Mouse (Mus musculus): ENCODE results near the gene Grm6. TPM values are rescaled to one million over a fixed set of nuclear protein-coding genes. Genes with fewer than 3 reads are reported as not detected.

The Grm6 gene
- not detected for polyA plus RNA-seq (2014; fragmentation: Illumina TruSeq; extraction: RNeasy Lipid Tissue Mini Kit (QIAGEN cat#74804); ENCODE audit: low read depth, low replicate concordance)

DNA sequence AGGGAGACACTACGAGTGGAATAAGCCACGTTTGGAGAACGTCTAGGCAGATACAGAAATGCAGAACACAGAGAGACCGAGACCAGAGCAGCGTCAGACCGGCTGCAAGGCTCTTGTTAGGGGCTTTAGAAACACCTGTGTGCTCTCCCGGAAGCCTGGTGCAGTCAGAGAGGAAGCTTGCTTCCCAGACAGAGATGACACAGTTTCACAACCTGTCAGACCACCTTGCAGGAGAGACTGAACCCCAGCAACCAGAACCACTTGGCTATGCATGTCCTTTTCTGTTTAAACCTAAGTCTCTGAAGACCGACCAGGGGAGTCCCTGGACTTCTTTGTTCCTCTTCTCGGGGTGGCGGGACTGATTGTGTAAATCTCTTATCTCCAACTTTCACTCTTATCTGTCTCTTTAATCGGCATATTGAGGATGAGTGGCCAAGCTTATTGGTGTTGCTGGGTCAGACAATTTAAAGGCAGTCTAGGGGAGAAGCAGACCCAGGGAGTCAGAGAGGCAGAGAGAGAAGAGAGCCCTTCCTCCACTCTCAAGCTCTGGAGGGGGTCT is at the start of gene Grm6:
Grm6 (plus strand) TSS at position 509 of the 559 bp plus-strand sequence.

DNA sequence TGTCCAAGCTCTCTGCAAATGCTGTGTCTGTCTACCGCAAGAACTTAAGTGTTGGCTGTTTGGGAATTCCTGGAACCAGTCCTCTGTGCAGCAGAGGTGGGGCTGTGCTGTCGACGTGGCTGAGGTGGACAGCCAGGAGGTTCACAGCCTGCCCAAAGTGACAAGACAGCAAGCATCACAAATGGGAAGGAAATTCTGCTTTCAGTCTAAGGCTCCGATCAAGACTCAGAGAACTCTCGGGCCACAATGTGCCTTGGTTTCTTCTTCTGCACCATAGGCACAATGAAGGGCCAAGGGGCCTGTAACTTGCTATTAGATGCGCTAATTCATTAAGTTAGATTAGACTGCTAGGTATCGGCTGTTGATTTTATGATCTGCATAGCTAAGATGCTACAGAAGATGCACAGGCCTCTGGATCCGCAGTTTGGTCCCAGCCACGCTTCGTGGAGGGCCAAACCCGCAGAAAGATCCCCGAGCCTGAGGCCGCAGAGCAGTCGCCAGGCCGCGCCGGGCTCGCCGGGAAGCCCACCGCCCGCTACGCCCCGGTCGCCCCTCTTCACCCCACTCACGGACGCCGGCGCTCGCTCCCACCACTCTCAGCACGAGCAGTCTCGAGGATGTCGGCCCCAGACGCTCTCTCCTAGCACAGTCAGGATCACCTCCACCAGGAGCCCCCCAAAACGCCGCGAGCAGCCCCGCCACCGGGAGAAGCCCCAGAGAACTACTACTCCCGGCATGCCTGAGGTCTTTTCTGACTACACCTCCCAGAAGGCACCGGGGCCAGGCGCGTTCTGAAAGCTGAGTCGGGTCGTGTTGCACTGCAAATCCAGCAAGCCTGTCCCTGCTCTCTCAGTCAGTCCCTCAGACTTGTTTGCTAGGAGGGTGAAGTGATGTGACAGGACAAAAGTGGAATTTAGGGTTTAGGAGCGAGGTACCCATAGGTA is 23.2 kb upstream of the Grm6 start, which contains the start of gene Zfp354c:
Zfp354c (minus strand) TSS at position 715 of the 944 bp plus-strand sequence.

DNA sequence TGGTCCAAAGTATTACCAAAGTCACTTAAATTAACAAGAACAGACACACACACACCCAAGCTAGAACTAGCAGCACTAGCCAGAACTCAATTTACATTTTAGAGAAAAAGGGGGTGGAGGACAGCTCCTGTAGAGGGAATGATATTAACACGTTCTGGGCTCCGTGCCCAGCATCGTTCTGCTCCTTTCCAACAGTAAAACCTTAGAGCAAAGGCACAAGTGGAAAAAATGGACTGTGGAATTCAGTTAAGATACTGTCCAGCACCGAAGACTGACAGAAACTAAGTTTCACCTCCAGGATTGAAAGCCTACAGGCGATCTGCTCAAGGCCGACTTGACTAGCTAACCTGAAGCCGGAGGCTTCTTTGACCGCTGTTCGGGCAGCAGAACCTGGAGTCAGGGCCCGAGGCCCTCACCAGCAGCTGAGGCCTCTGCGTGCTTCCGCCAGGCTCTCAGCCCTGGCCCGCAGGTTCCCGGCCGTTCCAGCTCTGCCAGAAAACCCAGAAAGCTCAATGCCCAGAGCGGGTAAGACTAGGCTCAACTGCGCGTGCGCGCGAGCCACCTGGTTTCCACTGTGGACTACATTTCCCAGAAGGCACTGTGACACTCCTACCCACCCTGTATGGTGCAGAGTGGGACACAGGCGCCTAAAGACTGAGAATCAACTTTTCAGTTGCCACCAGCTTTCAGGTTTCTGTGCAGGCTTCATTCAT is 9.3 kb upstream of the Grm6 start, which contains the start of gene Zfp879:
Zfp879 (minus strand) TSS at position 530 of the 713 bp plus-strand sequence.

DNA sequence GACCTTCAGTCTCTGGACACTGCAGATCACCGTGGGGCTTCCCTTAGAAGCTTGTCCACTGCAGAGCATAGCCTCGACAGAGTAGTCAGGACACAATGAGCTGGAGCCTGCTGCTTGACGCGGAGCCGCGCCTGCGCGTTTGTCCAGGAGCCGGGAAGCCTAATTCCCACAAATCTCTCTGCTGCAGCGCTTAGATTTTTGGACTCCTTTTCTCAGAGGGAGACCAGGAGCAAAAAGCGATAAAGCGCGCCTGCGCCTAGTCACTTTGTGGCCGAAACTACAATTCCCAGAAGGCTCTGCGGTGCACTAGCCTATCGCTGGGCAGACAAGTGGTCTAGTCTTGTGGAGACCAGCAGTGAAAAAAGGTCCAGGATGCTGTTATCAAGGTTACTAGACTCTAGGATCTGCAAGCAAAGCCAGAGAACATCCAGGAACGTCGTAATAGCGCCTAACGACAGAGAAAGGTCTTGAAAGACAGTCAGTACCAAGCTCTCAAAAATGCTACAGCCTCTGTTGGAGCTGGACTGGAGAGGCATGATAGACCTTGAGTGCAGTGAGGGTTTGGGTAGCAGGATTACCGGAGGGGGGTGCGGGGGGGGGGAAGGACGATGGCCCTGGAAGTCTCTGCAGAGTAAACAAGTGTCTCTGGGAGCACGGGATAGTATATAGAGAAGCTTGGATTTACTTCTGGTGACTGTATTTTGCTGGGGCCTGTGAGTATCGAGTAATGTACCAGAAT is 37.1 kb downstream of the Grm6 start, which contains the start of gene Zfp454:
Zfp454 (minus strand) TSS at position 262 of the 739 bp plus-strand sequence.

Other genes starting within 250 kb of the Grm6 start
- gene Adamts2, start 248.6 kb upstream of the Grm6 start, polyA plus RNA-seq (2014; fragmentation: Illumina TruSeq; extraction: RNeasy Lipid Tissue Mini Kit (QIAGEN cat#74804); ENCODE audit: low read depth, low replicate concordance) = 0.44 TPM
- gene Zfp354c, start 23.0 kb upstream of the Grm6 start, polyA plus RNA-seq (2014; fragmentation: Illumina TruSeq; extraction: RNeasy Lipid Tissue Mini Kit (QIAGEN cat#74804); ENCODE audit: low read depth, low replicate concordance) = 7.8 TPM
- 1.5 TPM for gene Zfp879, start 9.1 kb upstream of the Grm6 start, polyA plus RNA-seq (2014; fragmentation: Illumina TruSeq; extraction: RNeasy Lipid Tissue Mini Kit (QIAGEN cat#74804); ENCODE audit: low read depth, low replicate concordance)
- gene Zfp454, start 37.0 kb downstream of the Grm6 start, polyA plus RNA-seq (2014; fragmentation: Illumina TruSeq; extraction: RNeasy Lipid Tissue Mini Kit (QIAGEN cat#74804); ENCODE audit: low read depth, low replicate concordance) = 4.7 TPM
- gene Zfp2, start 65.5 kb downstream of the Grm6 start, polyA plus RNA-seq (2014; fragmentation: Illumina TruSeq; extraction: RNeasy Lipid Tissue Mini Kit (QIAGEN cat#74804); ENCODE audit: low read depth, low replicate concordance) = 17.0 TPM
- gene Zfp354b, start 80.9 kb downstream of the Grm6 start, polyA plus RNA-seq (2014; fragmentation: Illumina TruSeq; extraction: RNeasy Lipid Tissue Mini Kit (QIAGEN cat#74804); ENCODE audit: low read depth, low replicate concordance) = 6.5 TPM
- gene 4933414I15Rik, start 93.1 kb downstream of the Grm6 start, polyA plus RNA-seq (2014; fragmentation: Illumina TruSeq; extraction: RNeasy Lipid Tissue Mini Kit (QIAGEN cat#74804); ENCODE audit: low read depth, low replicate concordance) = not detected
- not detected for gene Prop1, start 103.1 kb downstream of the Grm6 start, polyA plus RNA-seq (2014; fragmentation: Illumina TruSeq; extraction: RNeasy Lipid Tissue Mini Kit (QIAGEN cat#74804); ENCODE audit: low read depth, low replicate concordance)
- gene Olfr1378, start 115.8 kb downstream of the Grm6 start, polyA plus RNA-seq (2014; fragmentation: Illumina TruSeq; extraction: RNeasy Lipid Tissue Mini Kit (QIAGEN cat#74804); ENCODE audit: low read depth, low replicate concordance) = not detected
- not detected for gene Olfr1377, start 131.3 kb downstream of the Grm6 start, polyA plus RNA-seq (2014; fragmentation: Illumina TruSeq; extraction: RNeasy Lipid Tissue Mini Kit (QIAGEN cat#74804); ENCODE audit: low read depth, low replicate concordance)
- not detected for gene Olfr51, start 152.9 kb downstream of the Grm6 start, polyA plus RNA-seq (2014; fragmentation: Illumina TruSeq; extraction: RNeasy Lipid Tissue Mini Kit (QIAGEN cat#74804); ENCODE audit: low read depth, low replicate concordance)
- gene Olfr54, start 163.6 kb downstream of the Grm6 start, polyA plus RNA-seq (2014; fragmentation: Illumina TruSeq; extraction: RNeasy Lipid Tissue Mini Kit (QIAGEN cat#74804); ENCODE audit: low read depth, low replicate concordance) = not detected
- not detected for gene Olfr1375, start 197.4 kb downstream of the Grm6 start, polyA plus RNA-seq (2014; fragmentation: Illumina TruSeq; extraction: RNeasy Lipid Tissue Mini Kit (QIAGEN cat#74804); ENCODE audit: low read depth, low replicate concordance)
- 22.0 TPM for gene Zfp354a, start 208.6 kb downstream of the Grm6 start, polyA plus RNA-seq (2014; fragmentation: Illumina TruSeq; extraction: RNeasy Lipid Tissue Mini Kit (QIAGEN cat#74804); ENCODE audit: low read depth, low replicate concordance)